Mouse (Mus musculus) ES-E14 (cell line): ENCODE measurements around the gene Mpig6b.

Experiments used
- CHD2 ChIP-seq: IDR thresholded peaks from 2 replicates; pipeline ENCODE4 v1.6.1; 2014; ENCODE audit warnings: mild to moderate bottlenecking, low read depth, low read length, inconsistent platforms
- HCFC1 ChIP-seq: IDR thresholded peaks from 2 replicates; pipeline ENCODE4 v1.6.1; 2012; ENCODE audit warnings: low read length, inconsistent platforms, borderline replicate concordance; ENCODE audit not compliant: insufficient read depth
- MAFK ChIP-seq: IDR thresholded peaks from 2 replicates; pipeline ENCODE4 v1.6.1; 2014; ENCODE audit warnings: mild to moderate bottlenecking, low read depth, low read length, inconsistent platforms; ENCODE audit not compliant: insufficient read depth

DNA sequence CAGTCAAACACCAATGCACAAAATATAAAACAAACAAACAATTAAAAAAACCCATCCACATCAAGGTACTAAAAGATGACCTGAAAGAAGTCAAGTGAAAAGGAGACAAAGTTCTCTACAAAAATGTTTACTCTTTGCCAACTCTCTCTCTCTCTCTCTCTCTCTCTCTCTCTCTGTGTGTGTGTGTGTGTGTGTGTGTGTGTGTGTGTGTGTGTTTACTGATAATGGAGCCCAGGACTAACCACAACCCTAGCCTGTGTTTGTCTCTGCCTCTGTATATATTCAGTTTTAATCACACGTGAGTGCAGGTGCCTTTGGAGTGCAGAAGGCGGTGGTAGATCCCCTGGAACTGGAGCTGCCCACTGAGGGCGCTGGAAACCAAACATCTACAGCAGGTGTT is 8.9 kb downstream of the Mpig6b start:
- TF ChIP-seq MAFK (no peak), HCFC1 (no peak), CHD2 (no peak)
